Mouse (Mus musculus) thymus, adult 2 months (tissue): Measurements from ENCODE around the gene Olfr524. TPM values are rescaled to one million over a fixed set of nuclear protein-coding genes. Genes with fewer than 3 reads are reported as not detected.

Experiments used
- DNase-seq: peaks from one replicate; pipeline ENCODE4 v3.0.0; 2021
- H3K27ac ChIP-seq: fragments of 200-500 bp; 2 replicates; pipeline ENCODE4 v1.5.1; 2012; ENCODE audit warnings: low read length, control low read depth; ENCODE audit not compliant: control insufficient read depth, insufficient read depth
- H3K27me3 ChIP-seq: fragments of 200-500 bp; 2 replicates; pipeline ENCODE4 v1.6.1; 2012; ENCODE audit warnings: mild to moderate bottlenecking, low read length, moderate library complexity, mixed read lengths; ENCODE audit not compliant: control insufficient read depth, insufficient read depth
- H3K36me3 ChIP-seq: fragments of 200-500 bp; 2 replicates; pipeline ENCODE4 v1.6.1; 2012; ENCODE audit warnings: mild to moderate bottlenecking, low read length, moderate library complexity; ENCODE audit not compliant: control insufficient read depth, insufficient read depth
- H3K4me1 ChIP-seq: fragments of 200-500 bp; replicated peaks from 2 replicates; pipeline ENCODE4 v1.6.1; 2012; ENCODE audit warnings: low read length; ENCODE audit not compliant: control insufficient read depth, insufficient read depth
- H3K4me3 ChIP-seq: fragments of 200-500 bp; 2 replicates; pipeline ENCODE4 v1.5.1; 2012; ENCODE audit warnings: mild to moderate bottlenecking, low read length, control low read depth, moderate library complexity; ENCODE audit not compliant: control insufficient read depth, insufficient read depth
- CTCF ChIP-seq: fragments of 200-500 bp; IDR thresholded peaks from 2 replicates; pipeline ENCODE4 v1.5.1; 2012; ENCODE audit warnings: mild to moderate bottlenecking, control low read depth, low read length, moderate library complexity, borderline replicate concordance; ENCODE audit not compliant: control insufficient read depth, poor library complexity, insufficient read depth; ENCODE audit errors: extremely low read depth
- POLR2A ChIP-seq: fragments of 200-500 bp; IDR thresholded peaks from 2 replicates; pipeline ENCODE4 v1.6.1; 2012; ENCODE audit warnings: mild to moderate bottlenecking, low read length, control low read depth, moderate library complexity; ENCODE audit not compliant: control insufficient read depth, poor library complexity, insufficient read depth; ENCODE audit errors: extremely low read depth
- WGBS: fragments of 180-500 bp; shearing (Covaris S2); methylation state at CpG from one replicate; pipeline ENCODE4 v1.1.7; 2018; 5-methylcytosine and 5-hydroxymethylcytosine counted together
- polyA plus RNA-seq: library from polyadenylated mRNA; depleted of rRNA; stranded (reverse); fragments of >200 nt; gene quantifications from 2 replicates; pipeline ENCODE4 v1.2.3, GENCODE M21; 2012; rRNA removed

Gene Olfr524
- polyA plus RNA-seq, 1 experiment: 2.6 TPM

DNA sequence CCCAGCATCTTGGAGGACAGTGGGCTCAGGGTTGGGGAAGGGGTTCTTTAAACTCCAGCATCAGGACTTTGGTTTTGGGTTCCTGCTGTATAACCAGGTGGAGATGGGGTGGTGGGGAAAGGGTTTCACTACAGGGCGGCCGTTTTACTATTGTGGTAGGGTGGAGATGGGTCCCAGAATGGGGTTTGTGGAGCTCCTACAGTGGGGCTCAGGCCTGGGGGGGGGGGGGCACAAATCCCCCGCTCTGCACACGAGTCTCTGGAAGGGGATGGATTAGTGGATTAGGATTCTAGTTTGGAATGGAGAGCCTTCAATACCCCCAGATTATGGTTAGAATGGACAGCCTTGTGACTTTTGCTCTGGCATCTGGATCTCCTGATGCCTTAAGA, 51.9 kb downstream of the Olfr524 start:
- Histone ChIP-seq H3K4me1 (no peaks in the 10 kb centered on the region), H3K27me3 (no peaks in the 10 kb centered on the region; the same call in 1 of the 2 replicates), H3K36me3 (no peaks in the 10 kb centered on the region), H3K27ac (no peak overlapping the region), H3K4me3 (no peak overlapping the region)
- TF ChIP-seq CTCF: no peak
- no peak for TF ChIP-seq POLR2A
- DNase-seq: no peak
- WGBS: 43% methylated on average over 4 of the region's 4 CpGs

DNA sequence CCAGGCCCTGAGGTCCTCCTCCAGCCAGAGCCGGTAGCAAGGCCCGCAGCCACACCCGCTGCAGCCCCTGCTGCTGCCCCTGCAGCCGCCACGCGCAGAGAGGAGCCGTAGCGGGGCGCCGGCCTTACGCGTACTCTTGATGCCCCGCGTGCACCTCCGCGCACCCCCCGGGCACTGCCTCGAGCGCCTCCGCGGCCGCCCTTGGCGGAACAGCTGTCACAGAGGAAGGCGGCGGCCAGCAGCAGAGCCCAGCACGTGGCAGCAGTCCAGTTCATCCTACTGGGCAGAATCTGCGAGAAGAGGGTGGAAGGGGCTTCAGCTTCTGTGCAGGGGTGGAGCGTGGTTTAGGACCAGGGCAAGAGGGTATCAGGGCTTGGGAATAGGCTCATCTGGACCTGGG, 52.4 kb downstream of the Olfr524 start:
- no peak for DNase-seq
- Histone ChIP-seq H3K27me3 (no peaks in the 10 kb centered on the region; the same call in 1 of the 2 replicates), H3K4me1 (no peaks in the 10 kb centered on the region), H3K27ac (no peak overlapping the region), H3K4me3 (no peak overlapping the region), H3K36me3 (no peaks in the 10 kb centered on the region)
- TF ChIP-seq POLR2A (no peak), CTCF (no peak)
- 11% methylated on average over 28 of the region's 28 CpGs for WGBS

Other genes with a start within 250 kb of the Olfr524 start
- 0.73 and 0.84 TPM in 2 replicates for gene 6430531B16Rik, start 227.2 kb downstream of the Olfr524 start, polyA plus RNA-seq
- 36.0 and 37.6 TPM in 2 replicates for gene Adam8, start 213.4 kb downstream of the Olfr524 start, polyA plus RNA-seq
- gene Zfp511, start 169.6 kb downstream of the Olfr524 start, polyA plus RNA-seq: 123 and 143 TPM in 2 replicates
- 39.7 and 40.6 TPM in 2 replicates for gene Tubgcp2, start 169.3 kb downstream of the Olfr524 start, polyA plus RNA-seq
- 1.4 TPM in 2 replicates for gene Msx3, start 156.9 kb downstream of the Olfr524 start, polyA plus RNA-seq
- 0.14 and 0.44 TPM in 2 replicates for gene Caly, start 123.4 kb downstream of the Olfr524 start, polyA plus RNA-seq
- gene Prap1, start 112.6 kb downstream of the Olfr524 start, polyA plus RNA-seq: 2.4 and 5.2 TPM in 2 replicates
- 28.1 and 34.8 TPM in 2 replicates for gene Fuom, start 103.5 kb downstream of the Olfr524 start, polyA plus RNA-seq
- 15.3 and 18.0 TPM in 2 replicates for gene Paox, start 90.2 kb downstream of the Olfr524 start, polyA plus RNA-seq
- gene Echs1, start 89.5 kb downstream of the Olfr524 start, polyA plus RNA-seq: 60.9 and 65.6 TPM in 2 replicates
- gene Mtg1, start 68.4 kb downstream of the Olfr524 start, polyA plus RNA-seq: 36.0 and 39.0 TPM in 2 replicates
- 0.18 and 0.31 TPM in 2 replicates for gene Sprn, start 51.1 kb downstream of the Olfr524 start, polyA plus RNA-seq
- gene Olfr522, start 41.2 kb downstream of the Olfr524 start, polyA plus RNA-seq: not detected in 2 replicates
- 0.41 and 1.0 TPM in 2 replicates for gene Olfr523, start 32.7 kb downstream of the Olfr524 start, polyA plus RNA-seq
- gene Cd163l1, start 12.3 kb upstream of the Olfr524 start, polyA plus RNA-seq: 6.0 and 6.1 TPM in 2 replicates
- 21.4 and 23.9 TPM in 2 replicates for gene 5830411N06Rik, start 41.3 kb upstream of the Olfr524 start, polyA plus RNA-seq
- 0.03 and 0.16 TPM in 2 replicates for gene Olfr525, start 114.9 kb upstream of the Olfr524 start, polyA plus RNA-seq
- gene Olfr527, start 128.1 kb upstream of the Olfr524 start, polyA plus RNA-seq: 0.18 TPM in 1 of 2 replicates, not detected in the other
- 0.38 and 0.75 TPM in 2 replicates for gene Olfr60, start 155.7 kb upstream of the Olfr524 start, polyA plus RNA-seq
- gene Olfr530, start 170.4 kb upstream of the Olfr524 start, polyA plus RNA-seq: 0.39 and 0.43 TPM in 2 replicates
- gene Olfr531, start 197.0 kb upstream of the Olfr524 start, polyA plus RNA-seq: 0.06 TPM in 1 of 2 replicates, not detected in the other
- not detected in 2 replicates for gene Olfr532, start 215.7 kb upstream of the Olfr524 start, polyA plus RNA-seq